Mouse (Mus musculus): ENCODE measurements around the gene Samd1.

DNA sequence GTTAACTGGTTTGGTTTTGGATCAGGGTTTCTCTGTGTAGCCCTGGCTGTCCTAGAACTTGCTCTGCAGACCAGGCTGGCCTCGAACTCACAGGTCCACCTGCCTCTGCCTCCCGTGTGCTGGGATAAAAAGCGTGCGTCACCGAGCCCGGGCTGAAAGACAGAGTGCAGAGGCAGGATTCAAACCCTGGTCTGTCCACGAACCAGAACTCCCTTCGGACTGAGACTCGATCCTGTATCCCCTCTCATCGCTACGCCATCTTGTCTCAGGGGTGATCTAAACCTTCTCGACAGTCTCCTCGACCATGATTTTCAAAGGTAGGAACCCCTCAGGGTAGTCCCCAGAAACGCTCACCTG, 42.7 kb upstream of the Samd1 start:
- no peak for TF ChIP-seq CTCF (IDR thresholded peaks at IDR 0.05; ENCODE audit: low read depth, low read length)
- no peak for TF ChIP-seq POLR2AphosphoS5 (IDR thresholded peaks at IDR 0.05; ENCODE audit: insufficient replicate concordance, low read depth, low read length)
- TF ChIP-seq GATA1 (IDR thresholded peaks at IDR 0.05; ENCODE audit: borderline replicate concordance, low read length) = no peak
